Mouse (Mus musculus) hindbrain, embryonic 13.5 days (tissue): Measurements from ENCODE around the gene Sv2b. TPM values are rescaled to one million over a fixed set of nuclear protein-coding genes. Genes with fewer than 3 reads are reported as not detected.

ENCODE experiments used
- ATAC-seq: fragments of 200-750 bp; cut with Nextera tagmentation; 2 replicates; pipeline ENCODE4 v1.8.0; 2017; ENCODE audit warnings: moderate TSS enrichment; ENCODE audit not compliant: low FRiP score
- H3K27ac ChIP-seq: fragments of 300-500 bp; sonication (generic); 2 replicates; pipeline ENCODE4 v1.5.1; 2015; ENCODE audit warnings: inconsistent platforms, mild to moderate bottlenecking, moderate library complexity
- H3K27me3 ChIP-seq: fragments of 300-500 bp; sonication (generic); 2 replicates; pipeline ENCODE4 v1.6.1; 2015; ENCODE audit warnings: mild to moderate bottlenecking, inconsistent platforms
- H3K36me3 ChIP-seq: fragments of 300-500 bp; sonication (generic); 2 replicates; pipeline ENCODE4 v1.6.1; 2015; ENCODE audit warnings: mild to moderate bottlenecking, inconsistent platforms
- H3K4me1 ChIP-seq: fragments of 300-500 bp; sonication (generic); replicated peaks from 2 replicates; pipeline ENCODE4 v1.6.1; 2015; ENCODE audit warnings: inconsistent platforms
- H3K4me2 ChIP-seq: fragments of 300-500 bp; sonication (generic); 2 replicates; pipeline ENCODE4 v1.6.1; 2015; ENCODE audit warnings: inconsistent platforms, mild to moderate bottlenecking, moderate library complexity
- H3K4me3 ChIP-seq: fragments of 300-500 bp; sonication (generic); 2 replicates; pipeline ENCODE4 v1.5.1; 2015; ENCODE audit warnings: mild to moderate bottlenecking, inconsistent platforms
- H3K9ac ChIP-seq: fragments of 300-500 bp; sonication (generic); 2 replicates; pipeline ENCODE4 v1.6.1; 2015; ENCODE audit warnings: mild to moderate bottlenecking, inconsistent platforms
- H3K9me3 ChIP-seq: fragments of 300-500 bp; sonication (generic); 2 replicates; pipeline ENCODE4 v1.6.1; 2016; ENCODE audit warnings: inconsistent platforms
- WGBS: fragments of 180-500 bp; shearing (Covaris S2); methylation state at CpG from one replicate; pipeline ENCODE4 v1.1.7; 2015; 5-methylcytosine and 5-hydroxymethylcytosine counted together
- polyA plus RNA-seq: library from polyadenylated mRNA; unstranded; fragments of >200 nt; fragmentation: Nextera tagmentation; extraction: Ambion mirVana; gene quantifications from 2 replicates; pipeline ENCODE4 v1.2.1, GENCODE M21; 2015

The Sv2b gene
- polyA plus RNA-seq, 1 experiment from 2014 or later: 8.9 TPM

GRCm38 (mm10) chr7:75282951-75283350 lies 26.1 kb downstream of the Sv2b start:
- H3K4me3 ChIP-seq: no peak overlapping the region
- H3K36me3 ChIP-seq: no peaks in the 10 kb centered on the region
- H3K9me3 ChIP-seq: no peaks in the 10 kb centered on the region
- no peak overlapping the region for H3K4me2 ChIP-seq
- 79% methylated on average over 3 of the region's 3 CpGs for WGBS
- ATAC-seq: no peak
- no peak overlapping the region for H3K27ac ChIP-seq
- H3K27me3 ChIP-seq: no peaks in the 10 kb centered on the region
- H3K4me1 ChIP-seq: peaks cover 4% of the 10 kb centered on the region; the same call in 1 of the 2 replicates
- no peak overlapping the region for H3K9ac ChIP-seq

GRCm38 (mm10) chr7:75282080-75282650 lies 26.9 kb downstream of the Sv2b start:
- ATAC-seq: no peak
- H3K9me3 ChIP-seq: no peaks in the 10 kb centered on the region
- peaks cover 9% of the 10 kb centered on the region for H3K4me1 ChIP-seq
- no peak overlapping the region for H3K27ac ChIP-seq
- no peak overlapping the region for H3K4me2 ChIP-seq
- 87% methylated on average over 3 of the region's 3 CpGs for WGBS
- H3K36me3 ChIP-seq: no peaks in the 10 kb centered on the region
- H3K4me3 ChIP-seq: no peak overlapping the region
- H3K27me3 ChIP-seq: no peaks in the 10 kb centered on the region
- no peak overlapping the region for H3K9ac ChIP-seq

GRCm38 (mm10) chr7:75281106-75281505 lies 28.0 kb downstream of the Sv2b start:
- 89% methylated on average over 4 of the region's 4 CpGs for WGBS
- ATAC-seq: no peak
- Histone ChIP-seq H3K27ac (no peak overlapping the region), H3K36me3 (no peaks in the 10 kb centered on the region), H3K4me2 (no peak overlapping the region), H3K9me3 (no peaks in the 10 kb centered on the region), H3K9ac (no peak overlapping the region), H3K4me1 (peaks cover 9% of the 10 kb centered on the region), H3K27me3 (no peaks in the 10 kb centered on the region), H3K4me3 (no peak overlapping the region)

- no peak overlapping the region for H3K4me2 ChIP-seq
- H3K4me3 ChIP-seq: no peak overlapping the region
- no peak overlapping the region for H3K27ac ChIP-seq
- no peak overlapping the region for H3K9ac ChIP-seq
- H3K27me3 ChIP-seq: no peaks in the 10 kb centered on the region
- H3K36me3 ChIP-seq: no peaks in the 10 kb centered on the region
- no peak for ATAC-seq
- H3K4me1 ChIP-seq: peaks cover 9% of the 10 kb centered on the region
- WGBS: 28% methylated on average over 3 of the region's 3 CpGs
- no peaks in the 10 kb centered on the region for H3K9me3 ChIP-seq
These were observed 31.2 kb downstream of the Sv2b start for GRCm38 (mm10) chr7:75277847-75278246.

GRCm38 (mm10) chr7:75276739-75277138 lies 32.3 kb downstream of the Sv2b start:
- H3K4me2 ChIP-seq: no peak overlapping the region
- ATAC-seq: no peak
- H3K27ac ChIP-seq: no peak overlapping the region
- H3K9ac ChIP-seq: no peak overlapping the region
- H3K27me3 ChIP-seq: no peaks in the 10 kb centered on the region
- H3K9me3 ChIP-seq: no peaks in the 10 kb centered on the region
- peaks cover 9% of the 10 kb centered on the region for H3K4me1 ChIP-seq
- H3K4me3 ChIP-seq: no peak overlapping the region
- H3K36me3 ChIP-seq: no peaks in the 10 kb centered on the region

GRCm38 (mm10) chr7:75274518-75274917 lies 34.5 kb downstream of the Sv2b start:
- Histone ChIP-seq H3K4me3 (no peak overlapping the region), H3K9me3 (no peaks in the 10 kb centered on the region), H3K4me2 (no peak overlapping the region), H3K9ac (no peak overlapping the region), H3K27me3 (no peaks in the 10 kb centered on the region), H3K36me3 (no peaks in the 10 kb centered on the region), H3K27ac (no peak overlapping the region), H3K4me1 (peaks cover 9% of the 10 kb centered on the region)
- 57% methylated on average over 3 of the region's 3 CpGs for WGBS
- ATAC-seq: no peak

- H3K36me3 ChIP-seq: no peaks in the 10 kb centered on the region
- H3K4me3 ChIP-seq: no peak overlapping the region
- peaks cover 5% of the 10 kb centered on the region for H3K4me1 ChIP-seq
- H3K4me2 ChIP-seq: no peak overlapping the region
- H3K27me3 ChIP-seq: no peaks in the 10 kb centered on the region
- ATAC-seq: no peak
- 67% methylated on average over 2 of the region's 2 CpGs for WGBS
- H3K9me3 ChIP-seq: no peaks in the 10 kb centered on the region
- no peak overlapping the region for H3K27ac ChIP-seq
- no peak overlapping the region for H3K9ac ChIP-seq
These were observed 35.4 kb downstream of the Sv2b start for GRCm38 (mm10) chr7:75273633-75274032.

- Histone ChIP-seq H3K9ac (no peak overlapping the region), H3K27ac (no peak overlapping the region), H3K4me1 (no peaks in the 10 kb centered on the region), H3K4me2 (no peak overlapping the region), H3K9me3 (no peaks in the 10 kb centered on the region), H3K27me3 (no peaks in the 10 kb centered on the region), H3K4me3 (no peak overlapping the region), H3K36me3 (no peaks in the 10 kb centered on the region)
- no peak for ATAC-seq
- WGBS: 60% methylated on average over 3 of the region's 3 CpGs
These were observed 37.1 kb downstream of the Sv2b start for GRCm38 (mm10) chr7:75271921-75272381.

GRCm38 (mm10) chr7:75271306-75271705 lies 37.8 kb downstream of the Sv2b start:
- Histone ChIP-seq H3K4me1 (no peaks in the 10 kb centered on the region), H3K4me2 (no peak overlapping the region), H3K36me3 (no peaks in the 10 kb centered on the region), H3K27ac (no peak overlapping the region), H3K9me3 (no peaks in the 10 kb centered on the region), H3K4me3 (no peak overlapping the region), H3K9ac (no peak overlapping the region), H3K27me3 (no peaks in the 10 kb centered on the region)
- 80% methylated on average over 3 of the region's 3 CpGs for WGBS
- no peak for ATAC-seq

- H3K27me3 ChIP-seq: no peaks in the 10 kb centered on the region
- H3K27ac ChIP-seq: no peak overlapping the region
- WGBS: 73% methylated on average over 4 of the region's 4 CpGs
- H3K4me1 ChIP-seq: 0 out of 2 replicates have a peak, but pooled peaks cover 3% of the 10 kb centered on the region
- H3K9ac ChIP-seq: no peak overlapping the region
- no peak overlapping the region for H3K4me2 ChIP-seq
- H3K4me3 ChIP-seq: no peak overlapping the region
- ATAC-seq: no peak
- H3K36me3 ChIP-seq: no peaks in the 10 kb centered on the region
- H3K9me3 ChIP-seq: no peaks in the 10 kb centered on the region
These were observed 41.8 kb downstream of the Sv2b start for GRCm38 (mm10) chr7:75267236-75267635.

- Histone ChIP-seq H3K9me3 (no peaks in the 10 kb centered on the region), H3K4me2 (no peak overlapping the region), H3K36me3 (no peaks in the 10 kb centered on the region), H3K9ac (no peak overlapping the region), H3K4me1 (0 out of 2 replicates have a peak, but pooled peaks cover 3% of the 10 kb centered on the region), H3K27ac (peak overlapping the region; percentile 30; the same call in 1 of the 2 replicates), H3K4me3 (no peak overlapping the region), H3K27me3 (no peaks in the 10 kb centered on the region)
- ATAC-seq: no peak
- 63% methylated on average over 4 of the region's 4 CpGs for WGBS
These were observed 43.8 kb downstream of the Sv2b start for GRCm38 (mm10) chr7:75265241-75265640.

- Histone ChIP-seq H3K4me2 (no peak overlapping the region), H3K9ac (no peak overlapping the region), H3K4me1 (0 out of 2 replicates have a peak, but pooled peaks cover under 1% of the 10 kb centered on the region), H3K4me3 (no peak overlapping the region), H3K36me3 (no peaks in the 10 kb centered on the region), H3K27ac (no peak overlapping the region), H3K27me3 (no peaks in the 10 kb centered on the region), H3K9me3 (no peaks in the 10 kb centered on the region)
- no peak for ATAC-seq
- WGBS: 69% methylated on average over 3 of the region's 3 CpGs
These were observed 49.1 kb downstream of the Sv2b start for GRCm38 (mm10) chr7:75259945-75260344.

- Histone ChIP-seq H3K36me3 (no peaks in the 10 kb centered on the region), H3K4me2 (no peak overlapping the region), H3K9me3 (no peaks in the 10 kb centered on the region), H3K9ac (no peak overlapping the region), H3K27ac (no peak overlapping the region), H3K27me3 (no peaks in the 10 kb centered on the region), H3K4me1 (0 out of 2 replicates have a peak, but pooled peaks cover 4% of the 10 kb centered on the region), H3K4me3 (no peak overlapping the region)
- 82% methylated on average over 8 of the region's 8 CpGs for WGBS
- no peak for ATAC-seq
These were observed 55.3 kb downstream of the Sv2b start for GRCm38 (mm10) chr7:75253611-75254250.
